Mouse (Mus musculus): Measurements from ENCODE around the gene Efcab8. TPM values are rescaled to one million over a fixed set of nuclear protein-coding genes. Genes with fewer than 3 reads are reported as not detected.

Gene Efcab8
- polyA plus RNA-seq, 1 experiment from 2014 or later = 0.09 TPM

- Histone ChIP-seq H3K27ac (no peak within 1 kb of the TSS), H3K4me2 (replicated peaks) (no peak within 1 kb of the TSS), H3K27me3 (no peaks in the 10 kb centered on the region), H3K36me3 (no peaks in the 10 kb centered on the region), H3K9me3 (no peaks in the 10 kb centered on the region), H3K9ac (no peak within 1 kb of the TSS), H3K4me1 (no peaks in the 10 kb centered on the region), H3K4me3 (no peak within 1 kb of the TSS)
- ATAC-seq (ENCODE audit: low FRiP score, low read depth) = no peak
- 67% methylated on average over 9 of the region's 9 CpGs for WGBS
Observed at GRCm38 (mm10) chr2:153874745-153875144, 95.0 kb downstream of the Efcab8 start, which contains the start of gene Bpifb2. Gene Bpifb2 (plus strand): TSS chr2:153875045.

Other genes starting within 250 kb of the Efcab8 start
- gene Nol4l, start 250.0 kb upstream of the Efcab8 start, polyA plus RNA-seq (2015; fragmentation: Nextera tagmentation; extraction: Ambion mirVana) = 11.8 and 13.2 TPM in 2 replicates
- 77.0 and 79.4 TPM in 2 replicates for gene Commd7, start 147.2 kb upstream of the Efcab8 start, polyA plus RNA-seq (2015; fragmentation: Nextera tagmentation; extraction: Ambion mirVana)
- 10.8 and 11.1 TPM in 2 replicates for gene Dnmt3b, start 130.5 kb upstream of the Efcab8 start, polyA plus RNA-seq (2015; fragmentation: Nextera tagmentation; extraction: Ambion mirVana)
- gene Dnmt3c, start 83.3 kb upstream of the Efcab8 start, polyA plus RNA-seq (2015; fragmentation: Nextera tagmentation; extraction: Ambion mirVana) = not detected in 2 replicates
- gene Mapre1, start 38.7 kb upstream of the Efcab8 start, polyA plus RNA-seq (2015; fragmentation: Nextera tagmentation; extraction: Ambion mirVana) = 224 and 228 TPM in 2 replicates
- gene Sun5, start 91.2 kb downstream of the Efcab8 start, polyA plus RNA-seq (2015; fragmentation: Nextera tagmentation; extraction: Ambion mirVana) = not detected in 2 replicates
- not detected in 2 replicates for gene Bpifb2, start 95.1 kb downstream of the Efcab8 start, polyA plus RNA-seq (2015; fragmentation: Nextera tagmentation; extraction: Ambion mirVana)
- gene Bpifb6, start 120.5 kb downstream of the Efcab8 start, polyA plus RNA-seq (2015; fragmentation: Nextera tagmentation; extraction: Ambion mirVana) = not detected in 2 replicates
- not detected in 2 replicates for gene Bpifb3, start 138.3 kb downstream of the Efcab8 start, polyA plus RNA-seq (2015; fragmentation: Nextera tagmentation; extraction: Ambion mirVana)
- gene Bpifb4, start 158.3 kb downstream of the Efcab8 start, polyA plus RNA-seq (2015; fragmentation: Nextera tagmentation; extraction: Ambion mirVana) = not detected in 2 replicates
- gene Bpifa6, start 195.0 kb downstream of the Efcab8 start, polyA plus RNA-seq (2015; fragmentation: Nextera tagmentation; extraction: Ambion mirVana) = not detected in 2 replicates
- not detected in 2 replicates for gene Bpifa2, start 228.3 kb downstream of the Efcab8 start, polyA plus RNA-seq (2015; fragmentation: Nextera tagmentation; extraction: Ambion mirVana)

Data from limb, embryonic 13.5 days (tissue).